Mouse (Mus musculus) R1 (cell line): ENCODE measurements at regions not wholly inside any gene's neighbourhood (a gene's known extent, or its start where the extent isn't known, plus 50 kb on each side); places are given as distances from the start of the nearest gene placed in this dataset.

Experiments used
- DNase-seq: peaks from one replicate; pipeline ENCODE4 v3.0.0-alpha.2; 2018; ENCODE audit warnings: low read depth, low spot score

GRCm38 (mm10) chr12:60652236-60652635, 870.7 kb upstream of the Lrfn5 start:
- no peak for DNase-seq

DNA sequence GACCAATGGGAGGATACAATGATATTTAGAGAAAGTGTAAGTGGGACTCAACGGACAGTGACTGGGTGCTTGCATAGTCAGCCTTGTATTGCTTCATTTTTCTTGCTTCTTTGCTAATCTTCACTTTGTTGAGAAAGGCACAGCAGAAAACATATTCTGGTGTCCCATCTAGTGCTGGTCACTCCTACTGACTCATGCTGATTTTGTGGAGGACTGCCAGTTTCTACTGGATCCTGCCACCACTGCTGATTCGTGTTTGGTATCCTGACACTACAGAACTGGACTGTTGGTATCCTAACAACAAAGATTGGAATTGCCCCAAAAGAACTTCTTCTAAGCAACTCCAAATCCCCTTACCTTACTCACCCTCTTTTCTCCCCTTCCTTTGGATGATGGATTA, 847.2 kb upstream of the Lrfn5 start:
- no peak for DNase-seq

DNA sequence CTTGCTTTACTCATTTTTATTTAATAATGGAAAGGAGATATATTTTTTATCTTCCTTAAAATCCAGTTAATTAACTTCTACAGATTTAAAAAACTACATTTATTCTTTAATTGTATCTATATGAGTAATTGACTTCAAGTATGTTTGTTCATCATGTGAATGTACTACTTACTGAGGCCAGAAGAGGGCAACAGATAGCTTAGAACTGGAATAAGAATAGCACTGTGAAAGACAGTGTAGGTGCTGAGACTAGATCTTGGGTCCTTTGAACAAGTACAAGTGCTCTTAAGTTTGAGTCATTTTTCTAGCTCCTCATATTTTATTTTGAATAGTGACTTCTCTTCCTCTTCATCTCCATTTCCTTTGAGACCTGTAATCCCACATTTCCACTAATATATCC, 838.9 kb upstream of the Lrfn5 start:
- DNase-seq = peak; percentile 44

- no peak for DNase-seq
These were observed 805.6 kb upstream of the Lrfn5 start for GRCm38 (mm10) chr12:60717326-60717725.
